ENCODE assay signal across 7 mouse cellular contexts in the genomic region with DNA sequence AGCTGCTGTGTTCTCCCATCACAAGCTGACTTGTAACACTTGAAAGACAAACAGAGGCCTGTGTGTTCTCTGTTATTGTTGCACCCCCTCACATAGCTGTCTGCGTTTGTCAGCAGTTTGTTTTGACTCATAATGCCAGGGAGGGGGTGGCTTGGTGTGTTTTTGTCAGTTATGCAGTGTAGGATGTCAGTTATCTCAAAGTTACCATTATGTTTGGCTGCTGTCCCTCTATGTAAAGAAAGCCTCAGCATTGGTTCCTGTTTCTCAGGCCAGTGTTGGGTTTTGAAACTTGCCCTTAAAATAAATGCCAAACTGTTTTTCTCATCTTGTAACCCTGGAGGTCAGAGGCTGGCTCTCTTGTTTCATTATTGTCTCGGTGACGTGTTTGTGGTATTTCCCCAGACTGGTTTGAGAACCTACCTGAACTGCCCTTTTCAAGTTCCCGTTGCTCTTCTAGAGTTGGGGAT. TPM values are rescaled to one million over a fixed set of nuclear protein-coding genes. Genes with fewer than 3 reads are reported as not detected.
A peak's percentile ranks its signal among the peaks of the same experiment; 100 is the strongest.
DNase-seq lines count a peak whose midpoint lies in the region; TF ChIP-seq lines count a peak whose summit lies in the region.

No protein-coding gene starts in this region.

- no peak for TF ChIP-seq POLR2A in lung, adult 2 months (IDR thresholded peaks at IDR 0.05; ENCODE audit: borderline replicate concordance, extremely low read depth, low read depth, low read length)
- no peak for TF ChIP-seq POLR2A in bone marrow, adult 2 months (IDR thresholded peaks at IDR 0.05; ENCODE audit: borderline replicate concordance, control insufficient read depth, low read depth, low read length)
- no peak for TF ChIP-seq POLR2A in myocyte (IDR thresholded peaks at IDR 0.05; ENCODE audit: insufficient read length, low read depth)

- H3K27me3 ChIP-seq in myocyte (ENCODE audit: control insufficient read depth, insufficient read depth, insufficient read length), result no peaks in the 10 kb centered on the region

- H3K36me3 ChIP-seq in myocyte (ENCODE audit: control insufficient read depth, insufficient read depth), result no peaks in the 10 kb centered on the region

- WGBS in lung, adult 2 months, result 11% methylated on average over 4 of the region's 4 CpGs
- WGBS in bone marrow, adult 2 months, result under 1% methylated on average over 4 of the region's 4 CpGs

- DNase-seq in lung, adult 18-20 months, result peak; percentile 45 to 71
- no peak for DNase-seq in lung, adult 2 months
- DNase-seq in induced T-regulatory cell, adult 2 months (ENCODE audit: low read depth), result peak; percentile 92
- DNase-seq in cerebellum, postnatal 25 days, result no peak
- no peak for DNase-seq in adrenal gland, adult 18-20 months (ENCODE audit: low spot score in 2 of 2)

- TF ChIP-seq CTCF in lung, adult 2 months (IDR thresholded peaks at IDR 0.05; ENCODE audit: insufficient read depth, low read length), result no peak
- no peak for TF ChIP-seq CTCF in bone marrow, adult 2 months (IDR thresholded peaks at IDR 0.05; ENCODE audit: control insufficient read depth, insufficient read depth, low read length)

- H3K4me2 ChIP-seq in myocyte (ENCODE audit: low read depth), result peak overlapping the region; percentile 60

- no peak overlapping the region for H3ac ChIP-seq in myocyte (ENCODE audit: control insufficient read depth, insufficient read length)

- no peak overlapping the region for H3K4me3 ChIP-seq in lung, adult 2 months (replicated peaks; ENCODE audit: extremely low read depth, low read depth, low read length)
- no peak overlapping the region for H3K4me3 ChIP-seq in bone marrow, adult 2 months (replicated peaks; ENCODE audit: control insufficient read depth, low read depth, low read length)
- no peak overlapping the region for H3K4me3 ChIP-seq in myocyte

- peak overlapping the region; percentile 56; the same call in 1 of the 2 replicates for H3K27ac ChIP-seq in bone marrow, adult 2 months (ENCODE audit: control insufficient read depth, insufficient read depth, low read depth, low read length, poor library complexity)

- H3K79me2 ChIP-seq in myocyte (ENCODE audit: control insufficient read depth, insufficient read depth), result peaks cover 50% of the 10 kb centered on the region

- H3K4me1 ChIP-seq in lung, adult 2 months (ENCODE audit: control insufficient read depth, insufficient read depth, low read length), result peaks cover 44% of the 10 kb centered on the region
- H3K4me1 ChIP-seq in bone marrow, adult 2 months (ENCODE audit: control insufficient read depth, insufficient read depth, low read length), result peaks cover 3% of the 10 kb centered on the region

TF ChIP-seq in myocyte, 11 proteins besides CTCF, POLR2A, EP300 and RAD21:
- TF ChIP-seq MYOD1 (IDR thresholded peaks at IDR 0.05; ENCODE audit: control insufficient read depth in 1 of 3, insufficient read length in 2 of 3, low read depth in 2 of 3) (peak in 1 of 3 experiments; percentile 13), TCF3 (IDR thresholded peaks at IDR 0.05; ENCODE audit: insufficient read length, low read depth) (no peak), TCF12 (IDR thresholded peaks at IDR 0.05; ENCODE audit: insufficient read depth, poor library complexity, severe bottlenecking) (no peak)

RNA-seq across cellular contexts. Expression of a gene that starts 30.0 kb away (rescaled TPM):
- polyA plus RNA-seq in lung, adult 2 months (2012; rRNA removed), result 15.7 and 21.7 TPM in 2 replicates
- 5.3 and 6.5 TPM in 2 replicates for polyA plus RNA-seq in bone marrow, adult 2 months (2011; ENCODE audit: insufficient read depth, insufficient read length, low replicate concordance, missing spikeins)
- polyA plus RNA-seq in myocyte (2012; fragmentation: generic; extraction: Trizol), result 7.7 TPM
- total RNA-seq in adrenal gland, adult 18-20 months (2021), result 10 to 100 TPM; 42.3 to 50.2 TPM

Comparison
In these comparisons a context has a peak if more than half of its experiments do, and no peak if none do; other contexts are left out.
1. DNase-seq: peak in lung, adult 18-20 months (2 of 2) and induced T-regulatory cell, adult 2 months (single experiment); none in lung, adult 2 months (single experiment), cerebellum, postnatal 25 days (0 of 2) and adrenal gland, adult 18-20 months (0 of 2).